Mouse (Mus musculus) liver (tissue): ENCODE data around the gene Cd8a.

Experiments used
- DNase-seq: peaks from one replicate; pipeline ENCODE4 v3.0.0-alpha.2; 2020; ENCODE audit warnings: mixed read lengths

Cd8a gene

DNA sequence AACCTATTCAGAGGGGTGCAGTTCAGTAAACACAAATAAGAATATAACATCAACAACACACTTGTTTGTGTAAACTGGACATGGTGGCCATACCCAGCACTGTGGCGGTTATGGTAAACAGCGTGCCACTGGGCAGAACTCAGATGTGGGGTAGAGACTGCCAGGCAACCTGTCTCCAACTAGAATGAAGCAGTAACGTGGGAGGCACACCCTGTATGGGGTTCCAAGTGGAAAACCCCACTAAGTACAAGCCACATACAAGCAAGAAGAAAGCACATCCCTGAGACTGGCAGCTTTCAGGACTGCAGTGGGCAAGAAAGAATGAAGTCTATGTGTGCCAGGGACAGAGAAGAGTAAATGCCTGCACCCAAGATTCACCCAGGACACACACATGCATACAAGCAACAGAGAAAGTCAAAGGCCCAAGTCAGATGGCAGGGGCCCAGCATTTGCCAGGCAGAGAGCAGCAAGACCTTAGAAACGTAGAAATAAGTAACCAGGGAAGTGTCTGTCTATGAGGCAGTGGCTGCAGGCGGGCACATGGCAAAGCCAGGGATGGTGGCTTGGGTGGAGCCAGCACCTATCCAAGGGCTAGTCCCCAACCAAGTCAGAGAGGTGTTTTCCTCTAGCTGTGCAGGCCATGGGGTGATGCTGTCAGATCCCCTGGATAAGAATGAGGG is 1.0 kb upstream of the Cd8a start:
- DNase-seq: no peak

DNA sequence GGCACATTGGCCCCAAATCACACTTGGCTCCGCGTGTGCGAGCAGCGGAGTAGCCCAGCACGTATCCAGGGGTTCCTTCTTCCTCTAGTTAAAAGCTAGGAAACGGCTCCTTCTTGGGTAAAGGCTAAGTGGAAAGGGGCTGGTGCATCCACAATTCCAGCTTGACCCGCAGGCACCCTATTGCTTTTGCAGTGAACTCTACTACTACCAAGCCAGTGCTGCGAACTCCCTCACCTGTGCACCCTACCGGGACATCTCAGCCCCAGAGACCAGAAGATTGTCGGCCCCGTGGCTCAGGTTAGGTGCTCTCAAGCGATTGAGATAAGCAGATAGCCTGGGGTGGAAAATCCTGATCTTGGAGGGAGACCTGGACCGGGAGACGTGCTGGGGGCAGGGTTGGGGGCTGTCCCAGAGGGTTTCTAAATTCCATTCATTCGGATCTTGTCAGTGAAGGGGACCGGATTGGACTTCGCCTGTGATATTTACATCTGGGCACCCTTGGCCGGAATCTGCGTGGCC is 1.1 kb downstream of the Cd8a start:
- DNase-seq: no peak

DNA sequence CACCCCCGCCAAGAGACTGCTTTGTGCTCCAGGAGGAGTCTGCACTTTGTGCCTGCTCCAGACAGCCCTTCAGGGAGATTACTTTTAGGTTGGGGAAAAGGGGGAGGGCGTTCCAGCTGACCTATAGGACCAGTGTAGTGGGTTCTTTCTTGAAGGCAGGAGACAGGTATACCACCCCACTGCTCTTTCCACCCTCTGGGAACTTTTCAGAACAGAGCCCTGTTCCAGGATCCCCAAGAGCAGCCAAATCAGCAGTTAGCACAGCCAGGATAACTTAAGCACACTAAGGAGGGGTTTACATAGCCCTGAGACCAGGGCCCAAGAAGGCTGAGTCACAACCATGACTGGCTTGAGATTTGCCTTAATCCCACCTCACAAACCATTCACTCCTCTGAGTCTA is 1.7 kb downstream of the Cd8a start:
- DNase-seq: no peak

DNA sequence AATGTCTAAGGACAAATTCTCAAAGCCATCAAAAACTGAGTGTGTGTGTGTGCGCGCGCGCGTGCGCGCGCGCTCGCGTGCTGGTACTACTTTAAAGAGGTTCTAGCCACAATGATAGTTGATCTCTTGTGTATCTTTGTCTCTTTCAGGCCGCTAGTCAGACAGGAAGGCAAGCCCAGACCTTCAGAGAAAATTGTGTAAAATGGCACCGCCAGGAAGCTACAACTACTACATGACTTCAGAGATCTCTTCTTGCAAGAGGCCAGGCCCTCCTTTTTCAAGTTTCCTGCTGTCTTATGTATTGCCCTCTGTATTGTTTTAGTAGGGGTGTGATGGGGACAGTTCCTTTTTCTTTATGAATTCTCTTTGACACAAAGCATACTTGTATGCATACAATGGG is 3.5 kb downstream of the Cd8a start:
- DNase-seq: no peak

DNA sequence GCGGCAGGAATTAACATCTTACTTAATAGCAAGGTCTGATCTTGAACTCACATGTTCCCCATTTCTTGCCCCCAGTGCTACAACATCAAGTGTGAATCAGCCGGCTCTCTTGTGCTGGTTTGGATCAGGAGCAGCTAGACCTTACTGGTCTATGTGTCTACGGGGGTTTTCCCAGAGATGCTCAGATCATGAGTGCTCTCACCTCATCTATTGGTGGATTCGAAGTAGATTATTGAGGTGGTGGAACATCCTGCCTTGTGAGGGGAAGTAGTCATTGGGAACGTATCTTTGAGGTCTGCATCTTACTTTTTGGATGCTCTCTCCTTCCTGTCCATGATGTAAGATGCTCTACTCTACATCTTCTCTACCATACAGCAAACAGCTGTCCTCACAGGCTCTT is 8.4 kb downstream of the Cd8a start:
- no peak for DNase-seq

DNA sequence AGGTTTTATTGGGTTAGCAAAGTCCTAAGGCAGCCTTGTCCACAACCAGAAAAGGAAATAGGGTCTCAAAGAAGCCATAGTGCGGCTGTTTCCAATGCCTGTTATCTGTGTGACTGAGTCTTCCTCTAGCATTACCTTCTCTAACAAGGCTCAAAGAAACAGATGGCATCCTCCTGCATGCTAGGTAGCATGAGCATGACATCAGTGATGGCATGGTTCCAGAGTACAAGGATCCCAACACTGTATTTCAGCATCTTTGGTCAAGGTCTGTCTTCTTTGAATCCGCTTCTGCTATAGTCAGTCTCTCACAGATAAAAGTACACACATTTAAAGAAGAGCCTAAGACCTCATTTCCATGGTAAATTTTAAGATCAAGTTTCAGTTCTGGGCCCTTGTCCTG is 17.3 kb downstream of the Cd8a start:
- DNase-seq: no peak

DNA sequence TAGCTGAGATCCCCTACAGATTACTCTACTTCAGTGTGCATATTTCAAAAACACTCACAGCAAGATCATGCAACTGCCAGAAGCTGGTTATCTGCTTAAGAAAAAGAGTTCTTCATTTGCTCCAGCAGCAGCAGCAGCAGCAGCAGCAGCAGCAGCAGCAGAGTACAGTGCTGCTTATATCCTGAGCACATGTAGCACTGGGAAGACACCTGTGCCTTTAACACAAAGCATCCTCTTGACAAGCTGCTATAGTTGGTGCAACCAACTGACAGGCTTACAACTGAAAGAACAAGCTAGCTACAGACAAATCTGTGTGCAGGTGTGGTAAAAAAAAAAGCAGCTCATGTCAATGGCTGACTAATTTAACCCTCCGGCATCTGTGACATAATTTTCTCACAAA is 22.8 kb downstream of the Cd8a start:
- DNase-seq: no peak

DNA sequence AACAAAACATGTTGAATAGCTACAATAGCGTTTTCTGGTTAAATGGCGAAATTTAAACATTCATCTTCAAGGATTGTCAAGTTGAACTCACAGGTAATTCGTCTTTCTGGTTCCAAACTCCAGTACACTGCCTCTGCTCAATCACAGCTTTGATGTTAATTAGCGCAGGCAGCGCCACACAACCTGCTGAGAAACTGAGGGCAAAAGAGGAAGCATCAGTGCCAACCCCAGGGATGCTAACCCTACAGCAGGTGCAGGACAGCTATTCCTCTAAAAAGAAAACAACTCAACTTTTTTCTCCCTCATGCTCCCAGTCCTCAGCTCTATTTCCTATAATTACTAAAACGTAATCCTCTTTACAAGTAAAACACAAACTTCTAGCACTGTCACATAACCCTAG is 23.5 kb downstream of the Cd8a start:
- no peak for DNase-seq

DNA sequence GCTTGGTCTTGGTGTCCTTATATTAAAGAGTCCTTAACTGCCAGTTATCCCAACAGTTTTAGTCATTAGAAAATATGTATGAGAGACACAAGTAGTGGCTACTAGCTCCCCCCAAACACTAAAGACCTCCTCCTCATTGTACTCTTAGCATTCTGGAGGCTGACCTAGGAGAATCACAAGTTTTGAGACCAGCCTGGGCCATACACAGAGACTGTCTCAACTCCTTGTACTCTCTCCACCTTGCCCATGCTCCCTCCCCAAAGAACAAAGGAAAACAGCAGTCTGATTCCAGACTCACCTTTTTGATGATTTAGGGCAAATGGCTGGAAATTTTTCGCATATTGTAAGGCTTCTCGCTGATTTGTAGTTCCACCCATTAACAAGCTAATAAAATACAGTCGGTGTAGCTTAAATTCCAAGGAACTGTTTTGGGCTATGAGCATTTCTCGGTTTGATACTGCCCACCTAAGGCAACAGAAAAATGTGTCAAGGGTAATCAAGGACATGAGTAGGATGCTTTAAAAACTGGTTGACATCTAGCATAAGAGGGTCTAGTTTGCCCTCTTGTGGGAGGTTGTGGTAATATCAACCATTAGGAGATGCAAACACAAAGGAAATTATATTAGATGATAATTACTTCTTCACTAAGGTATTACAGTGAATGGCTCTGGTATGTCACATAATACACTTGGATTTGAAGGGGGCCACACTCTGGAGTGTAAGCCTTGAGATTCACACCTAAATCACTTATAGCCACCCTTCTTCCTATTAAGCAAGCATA is 25.8 kb downstream of the Cd8a start:
- no peak for DNase-seq

DNA sequence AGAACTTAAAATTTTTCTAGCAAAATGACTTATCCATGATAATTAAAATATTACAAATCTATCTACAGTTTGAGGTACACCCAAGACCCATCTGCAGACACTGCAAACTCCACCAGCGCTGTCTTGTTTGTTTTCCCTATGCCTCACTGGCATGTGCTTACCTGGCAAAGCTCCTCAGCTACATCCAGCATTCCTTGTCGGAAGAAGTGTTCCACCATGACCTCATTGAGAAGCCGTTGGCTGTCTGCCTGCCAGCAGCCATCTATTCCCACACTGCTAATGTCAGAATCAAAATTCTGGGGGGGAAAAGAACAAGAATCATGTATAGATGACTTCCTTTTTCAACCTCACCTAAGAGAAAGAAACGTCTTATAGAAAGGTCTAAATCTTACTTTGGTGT is 41.4 kb downstream of the Cd8a start:
- DNase-seq: no peak

DNA sequence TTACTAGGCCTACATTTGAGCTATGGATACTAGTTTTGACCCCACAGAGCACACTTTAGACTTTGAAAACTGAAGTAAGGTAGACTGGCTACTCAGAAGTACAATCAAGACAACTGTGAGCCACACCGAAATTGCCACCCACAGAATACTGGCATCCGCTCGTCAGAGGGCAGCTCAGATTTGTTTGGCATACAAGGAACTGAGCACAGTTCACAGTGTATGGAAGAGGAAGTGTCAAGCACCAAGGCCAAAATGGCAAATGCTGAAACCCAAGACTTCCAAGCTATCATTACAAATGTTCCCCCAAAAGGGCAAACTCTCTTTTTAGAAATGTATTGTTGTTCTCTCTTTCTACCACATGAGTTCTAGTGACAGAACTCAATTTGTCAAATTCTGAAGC is 42.2 kb downstream of the Cd8a start:
- DNase-seq: no peak

DNA sequence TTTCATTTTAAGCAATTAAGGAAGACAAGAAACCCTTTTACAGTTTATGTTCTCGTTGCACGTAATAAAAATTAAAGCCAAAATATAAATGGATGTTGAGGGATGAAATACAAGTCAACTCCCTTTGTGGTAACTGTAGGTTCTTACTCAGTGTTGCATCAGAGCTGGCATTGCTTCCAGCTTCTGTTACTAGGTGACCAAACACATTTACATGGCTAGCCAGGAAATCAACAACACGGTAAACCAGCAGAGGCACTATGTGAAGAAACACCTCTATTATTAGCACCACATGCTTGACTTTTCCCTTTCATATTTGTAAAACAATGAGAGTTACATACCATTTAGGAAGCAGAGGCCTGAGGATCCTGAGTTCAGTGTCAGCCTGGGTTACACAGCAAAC is 45.6 kb downstream of the Cd8a start:
- DNase-seq: no peak

DNA sequence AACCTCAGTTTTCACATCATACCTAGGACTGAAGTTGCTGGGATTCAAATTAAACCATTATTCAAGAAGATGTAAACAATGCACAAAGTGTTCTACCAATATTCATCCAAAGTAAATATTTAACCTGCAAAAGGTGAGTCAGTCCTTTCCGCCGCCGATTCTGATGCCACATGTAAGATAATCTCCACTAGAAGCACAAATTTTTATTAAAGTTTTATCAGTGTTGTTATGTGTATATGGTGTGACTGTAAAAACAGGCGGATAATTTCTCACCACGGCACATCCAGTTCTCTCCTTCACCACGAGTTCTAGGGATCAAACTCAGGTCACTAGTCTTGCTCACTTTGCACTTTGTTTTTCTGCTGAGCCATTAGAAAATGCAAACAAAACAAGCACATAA is 47.6 kb downstream of the Cd8a start:
- no peak for DNase-seq

DNA sequence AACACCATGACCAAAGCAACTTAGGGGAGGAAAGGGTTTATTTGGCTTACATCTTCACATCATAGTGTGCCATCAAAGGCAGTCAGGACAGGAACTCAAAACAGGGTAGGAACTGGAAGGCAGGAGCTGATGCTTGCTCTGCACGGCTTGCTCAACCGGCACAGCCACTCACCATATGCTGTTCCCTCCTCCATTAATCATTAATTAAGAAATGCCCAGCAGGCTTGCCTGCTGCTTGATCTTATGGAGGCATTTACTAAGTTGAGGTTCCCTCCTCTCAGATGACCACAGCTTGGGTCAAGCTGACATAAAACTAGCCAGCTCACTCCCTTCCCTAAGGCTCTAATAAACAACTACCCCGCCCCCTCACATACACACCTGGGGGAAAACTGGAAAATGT is 48.9 kb downstream of the Cd8a start:
- no peak for DNase-seq

DNA sequence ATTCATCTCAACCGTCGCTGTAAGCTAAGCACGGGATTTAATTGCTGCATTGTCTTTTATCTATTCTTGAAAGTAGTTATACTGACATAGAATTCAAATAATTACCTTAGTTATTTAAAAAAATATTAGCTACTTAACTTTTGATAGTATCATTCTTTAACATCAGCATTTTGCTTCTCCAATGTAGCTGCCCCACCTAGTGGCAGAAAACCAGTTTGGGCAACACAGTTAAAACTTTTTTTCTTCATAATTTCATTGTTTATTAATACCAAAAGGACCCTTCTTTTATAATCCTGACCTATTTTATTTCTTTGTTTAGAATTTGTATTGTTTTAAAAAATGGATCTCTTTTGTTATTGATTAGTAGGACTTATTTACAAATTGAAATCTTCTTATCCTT is 49.9 kb downstream of the Cd8a start:
- DNase-seq: no peak

DNA sequence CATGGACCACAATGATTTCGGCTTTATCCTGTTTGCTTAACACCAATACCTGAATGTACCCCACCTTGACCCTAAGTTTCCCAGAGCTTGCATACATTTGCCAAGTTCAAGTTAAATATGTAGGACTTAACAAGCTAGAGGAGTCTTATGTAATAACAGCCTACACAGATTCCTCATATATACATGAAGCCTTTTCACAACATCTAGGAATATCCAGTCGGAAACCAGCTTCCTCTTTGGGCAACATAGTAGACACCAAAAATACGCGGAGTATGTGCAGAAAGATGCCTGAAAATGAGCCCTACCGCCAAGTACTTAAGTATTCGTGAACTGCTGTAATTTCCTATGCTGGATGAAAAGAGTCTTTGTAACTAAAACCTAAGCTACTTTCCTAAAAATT is 52.5 kb downstream of the Cd8a start:
- DNase-seq: no peak

DNA sequence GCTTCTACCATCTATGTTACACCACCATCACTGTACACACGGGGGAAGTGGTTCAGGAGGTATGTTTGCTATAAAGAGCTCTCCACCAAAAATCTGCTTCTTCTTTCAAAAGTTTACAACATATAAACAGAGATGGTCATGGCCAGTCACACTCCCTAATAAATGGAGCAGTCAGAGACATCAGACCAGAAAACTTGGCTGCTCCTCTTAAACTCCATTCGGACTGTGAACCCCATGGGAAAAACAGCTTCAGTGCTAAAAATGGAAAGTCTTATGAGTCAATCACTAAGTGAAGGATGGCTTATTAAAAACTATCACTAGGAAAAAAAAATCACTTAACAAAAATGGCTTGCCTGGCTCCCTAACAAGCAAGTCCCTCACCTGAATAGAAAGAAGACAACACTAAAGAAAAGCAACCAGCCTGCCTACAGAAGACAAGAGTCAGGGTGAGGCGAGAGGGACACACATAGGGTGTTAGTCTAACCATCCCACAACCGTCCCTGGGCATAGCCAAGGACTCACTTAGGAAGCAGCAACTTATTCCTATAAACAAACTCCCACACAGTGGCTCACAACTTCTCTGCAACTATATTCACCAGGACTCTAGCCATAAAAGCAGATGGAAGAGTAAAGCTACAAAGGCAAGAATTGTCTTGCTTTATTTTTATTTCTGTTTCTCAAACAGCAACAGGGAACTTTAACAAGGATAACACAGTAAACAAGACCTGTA is 54.9 kb downstream of the Cd8a start:
- DNase-seq: no peak
